Mouse (Mus musculus): Measurements from ENCODE around the gene Lcmt2. TPM values are rescaled to one million over a fixed set of nuclear protein-coding genes. Genes with fewer than 3 reads are reported as not detected.

The Lcmt2 gene
- polyA plus RNA-seq, 1 experiment from 2014 or later = 21.8 TPM

- DNase-seq (ENCODE audit: low spot score) = peak; percentile 70
These were observed 30.1 kb upstream of the Lcmt2 start, which contains the start of gene Tubgcp4 for GRCm38 (mm10) chr2:121170481-121170971. TSS of gene Tubgcp4 (plus strand) at chr2:121170654.

GRCm38 (mm10) chr2:121169902-121170301 is 29.4 kb upstream of the Lcmt2 start:
- peak overlapping the region; percentile 89 for H3K4me3 ChIP-seq (ENCODE audit: low read depth, low read length)
- 0 out of 2 replicates have a peak, but pooled peaks cover 6% of the 10 kb centered on the region for H3K36me3 ChIP-seq (ENCODE audit: insufficient read depth, low read length)
- ATAC-seq (no peak), DNase-seq (ENCODE audit: low spot score) (peak; percentile 62)
- TF ChIP-seq CTCF (IDR thresholded peaks at IDR 0.05) (no peak), EP300 (IDR thresholded peaks at IDR 0.05) (no peak)
- H3K9ac ChIP-seq (replicated peaks; ENCODE audit: low read depth) = peak overlapping the region; percentile 71
- 2% methylated on average over 9 of the region's 9 CpGs for WGBS
- H3K27ac ChIP-seq (ENCODE audit: low read length) = peak overlapping the region; percentile 91
- no peaks in the 10 kb centered on the region for H3K9me3 ChIP-seq (ENCODE audit: low read length)
- H3K4me2 ChIP-seq (replicated peaks; ENCODE audit: low read depth, low read length) = peak overlapping the region; percentile 86
- H3K27me3 ChIP-seq (replicated peaks; ENCODE audit: insufficient read depth, low read length) = no peaks in the 10 kb centered on the region
- peaks cover 10% of the 10 kb centered on the region for H3K4me1 ChIP-seq (ENCODE audit: insufficient read depth, low read depth, low read length)

More at GRCm38 (mm10) chr2:121170481-121170971, 30.1 kb upstream of the Lcmt2 start, which contains the start of gene Tubgcp4:
- no peaks in the 10 kb centered on the region for H3K9me3 ChIP-seq (ENCODE audit: low read length)
- peak within 1 kb of the TSS; percentile 71 for H3K9ac ChIP-seq (replicated peaks; ENCODE audit: low read depth)
- peak within 1 kb of the TSS; percentile 86 for H3K4me2 ChIP-seq (replicated peaks; ENCODE audit: low read depth, low read length)
- ATAC-seq = peak; percentile 50
- WGBS = under 1% methylated on average over 37 of the region's 38 CpGs
- H3K27ac ChIP-seq (ENCODE audit: low read length) = peak within 1 kb of the TSS; percentile 91
- peaks cover 9% of the 10 kb centered on the region; the same call in 1 of the 2 replicates for H3K36me3 ChIP-seq (ENCODE audit: insufficient read depth, low read length)
- peak within 1 kb of the TSS; percentile 89 for H3K4me3 ChIP-seq (ENCODE audit: low read depth, low read length)
- peaks cover 10% of the 10 kb centered on the region for H3K4me1 ChIP-seq (ENCODE audit: insufficient read depth, low read depth, low read length)
- H3K27me3 ChIP-seq (replicated peaks; ENCODE audit: insufficient read depth, low read length) = no peaks in the 10 kb centered on the region
- TF ChIP-seq EP300 (IDR thresholded peaks at IDR 0.05) (no peak), CTCF (IDR thresholded peaks at IDR 0.05) (no peak)

GRCm38 (mm10) chr2:121169173-121169572 is 28.7 kb upstream of the Lcmt2 start:
- TF ChIP-seq EP300 (IDR thresholded peaks at IDR 0.05) (no peak), CTCF (IDR thresholded peaks at IDR 0.05) (no peak)
- peak overlapping the region; percentile 71 for H3K9ac ChIP-seq (replicated peaks; ENCODE audit: low read depth)
- H3K4me1 ChIP-seq (ENCODE audit: insufficient read depth, low read depth, low read length) = peaks cover 10% of the 10 kb centered on the region
- no peaks in the 10 kb centered on the region for H3K27me3 ChIP-seq (replicated peaks; ENCODE audit: insufficient read depth, low read length)
- 0 out of 2 replicates have a peak, but pooled peaks cover 6% of the 10 kb centered on the region for H3K36me3 ChIP-seq (ENCODE audit: insufficient read depth, low read length)
- H3K4me2 ChIP-seq (replicated peaks; ENCODE audit: low read depth, low read length) = peak overlapping the region; percentile 86
- 38% methylated on average over 4 of the region's 4 CpGs for WGBS
- H3K9me3 ChIP-seq (ENCODE audit: low read length) = no peaks in the 10 kb centered on the region
- no peak for DNase-seq (ENCODE audit: low spot score)
- ATAC-seq = no peak
- H3K4me3 ChIP-seq (ENCODE audit: low read depth, low read length) = no peak overlapping the region; the same call in 1 of the 2 replicates
- no peak overlapping the region for H3K27ac ChIP-seq (ENCODE audit: low read length)

- 80% methylated on average over 3 of the region's 3 CpGs for WGBS
- 0 out of 2 replicates have a peak, but pooled peaks cover 5% of the 10 kb centered on the region for H3K36me3 ChIP-seq (ENCODE audit: insufficient read depth, low read length)
These were observed 12.6 kb upstream of the Lcmt2 start for GRCm38 (mm10) chr2:121153100-121153499.

DNA sequence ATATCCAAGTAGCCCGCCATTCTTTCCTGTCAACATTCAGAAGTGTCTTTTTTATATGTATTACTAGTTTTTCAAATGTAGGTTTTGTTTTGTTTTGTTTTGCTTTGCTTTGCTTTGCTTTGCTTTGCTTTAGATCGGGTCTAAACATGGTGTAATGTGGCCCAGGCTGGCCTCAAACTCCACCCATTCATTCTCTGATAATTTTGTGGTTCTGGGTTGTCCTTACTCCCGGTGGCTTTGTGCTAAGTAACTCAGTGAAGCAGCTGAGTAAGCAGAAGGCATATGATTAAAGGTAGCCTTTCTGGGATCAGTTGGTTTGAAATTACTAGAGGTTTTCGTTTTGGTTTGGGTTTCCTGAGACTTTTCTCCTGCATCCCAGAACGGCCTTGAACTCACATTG is 9.2 kb upstream of the Lcmt2 start:
- 74% methylated on average over 5 of the region's 5 CpGs for WGBS
- Histone ChIP-seq H3K9ac (replicated peaks; ENCODE audit: low read depth) (no peak overlapping the region), H3K4me1 (ENCODE audit: insufficient read depth, low read depth, low read length) (no peaks in the 10 kb centered on the region), H3K9me3 (ENCODE audit: low read length) (no peaks in the 10 kb centered on the region), H3K27ac (ENCODE audit: low read length) (no peak overlapping the region), H3K36me3 (ENCODE audit: insufficient read depth, low read length) (peaks cover 15% of the 10 kb centered on the region; the same call in 1 of the 2 replicates), H3K4me2 (replicated peaks; ENCODE audit: low read depth, low read length) (no peak overlapping the region), H3K27me3 (replicated peaks; ENCODE audit: insufficient read depth, low read length) (no peaks in the 10 kb centered on the region), H3K4me3 (ENCODE audit: low read depth, low read length) (no peak overlapping the region)
- ATAC-seq (no peak), DNase-seq (ENCODE audit: low spot score) (no peak)
- TF ChIP-seq CTCF (IDR thresholded peaks at IDR 0.05) (no peak), EP300 (IDR thresholded peaks at IDR 0.05) (no peak)

More at GRCm38 (mm10) chr2:121153100-121153499, 12.6 kb upstream of the Lcmt2 start:
- no peak overlapping the region for H3K27ac ChIP-seq (ENCODE audit: low read length)
- no peaks in the 10 kb centered on the region for H3K27me3 ChIP-seq (replicated peaks; ENCODE audit: insufficient read depth, low read length)
- TF ChIP-seq CTCF (IDR thresholded peaks at IDR 0.05) (peak; percentile 51), EP300 (IDR thresholded peaks at IDR 0.05) (no peak)
- no peak overlapping the region for H3K4me3 ChIP-seq (ENCODE audit: low read depth, low read length)
- H3K9me3 ChIP-seq (ENCODE audit: low read length) = no peaks in the 10 kb centered on the region
- peak; percentile 30 for DNase-seq (ENCODE audit: low spot score)
- no peak overlapping the region for H3K9ac ChIP-seq (replicated peaks; ENCODE audit: low read depth)
- H3K4me1 ChIP-seq (ENCODE audit: insufficient read depth, low read depth, low read length) = no peaks in the 10 kb centered on the region
- H3K4me2 ChIP-seq (replicated peaks; ENCODE audit: low read depth, low read length) = no peak overlapping the region
- no peak for ATAC-seq

GRCm38 (mm10) chr2:121142415-121142814 is 2.0 kb upstream of the Lcmt2 start:
- Histone ChIP-seq H3K4me3 (ENCODE audit: low read depth, low read length) (no peak overlapping the region), H3K9me3 (ENCODE audit: low read length) (no peaks in the 10 kb centered on the region), H3K9ac (replicated peaks; ENCODE audit: low read depth) (no peak overlapping the region), H3K36me3 (ENCODE audit: insufficient read depth, low read length) (peaks cover 19% of the 10 kb centered on the region), H3K4me2 (replicated peaks; ENCODE audit: low read depth, low read length) (no peak overlapping the region), H3K27ac (ENCODE audit: low read length) (no peak overlapping the region), H3K4me1 (ENCODE audit: insufficient read depth, low read depth, low read length) (peaks cover 19% of the 10 kb centered on the region), H3K27me3 (replicated peaks; ENCODE audit: insufficient read depth, low read length) (no peaks in the 10 kb centered on the region)
- no peak for DNase-seq (ENCODE audit: low spot score)
- TF ChIP-seq EP300 (IDR thresholded peaks at IDR 0.05) = no peak
- TF ChIP-seq CTCF (IDR thresholded peaks at IDR 0.05) = no peak
- no peak for ATAC-seq
- 69% methylated on average over 2 of the region's 2 CpGs for WGBS

Measured in lung, postnatal 0 days (tissue).